Mouse (Mus musculus) erythroid progenitor cell, adult 5-6 weeks (primary cell): Measurements from ENCODE around the gene Rab5b. TPM values are rescaled to one million over a fixed set of nuclear protein-coding genes. Genes with fewer than 3 reads are reported as not detected.

Experiments
- ATAC-seq: replicated peaks from 2 replicates; pipeline ENCODE4 v1.8.0; 2016; ENCODE audit warnings: moderate number of reproducible peaks, mild to moderate bottlenecking, moderate TSS enrichment, inconsistent platforms; ENCODE audit not compliant: poor library complexity, low FRiP score, severe bottlenecking
- total RNA-seq, 2 experiments: library from RNA; stranded (forward) in 1 of 2; stranded (reverse) in 1 of 2; fragments of 150-400 nt in 1 of 2; fragments of 186-747, 209-891 nt in 1 of 2; gene quantifications; 2 replicates each; pipeline versions ENCODE4 v1.2.3 to v1.2.4; 2015 to 2017; ENCODE audit warnings: low replicate concordance in 2 of 2

Gene Rab5b
- total RNA-seq, 2 experiments from 2014 or later = 30.6 to 46.8 TPM

GRCm38 (mm10) chr10:128702328-128703007 lies 6.4 kb upstream of the Rab5b start:
- no peak for ATAC-seq

GRCm38 (mm10) chr10:128700712-128701111 lies 4.6 kb upstream of the Rab5b start:
- ATAC-seq = no peak

GRCm38 (mm10) chr10:128699611-128700010 lies 3.5 kb upstream of the Rab5b start:
- ATAC-seq = no peak

- no peak for ATAC-seq
These were observed 2.9 kb upstream of the Rab5b start for GRCm38 (mm10) chr10:128699006-128699405.

- no peak for ATAC-seq
These were observed 1.1 kb upstream of the Rab5b start for GRCm38 (mm10) chr10:128697072-128697725.

GRCm38 (mm10) chr10:128695411-128695991 lies 563 bp downstream of the Rab5b start:
- ATAC-seq = no peak; the same call in 1 of the 2 replicates

- peak; percentile 71 for ATAC-seq
These were observed 21.5 kb downstream of the Rab5b start for GRCm38 (mm10) chr10:128674469-128675008.

- ATAC-seq = peak; percentile 77
These were observed 22.1 kb downstream of the Rab5b start, which contains the start of gene Suox for GRCm38 (mm10) chr10:128673763-128674468. Gene Suox (minus strand): TSS chr10:128674073.

GRCm38 (mm10) chr10:128671148-128671547 lies 24.9 kb downstream of the Rab5b start:
- no peak for ATAC-seq

GRCm38 (mm10) chr10:128668790-128669672 lies 27.0 kb downstream of the Rab5b start:
- peak; percentile 37; the same call in 1 of the 2 replicates for ATAC-seq

- peak; percentile 67 for ATAC-seq
These were observed 30.3 kb downstream of the Rab5b start for GRCm38 (mm10) chr10:128665806-128666205.

- ATAC-seq = peak; percentile 57
These were observed 30.8 kb downstream of the Rab5b start for GRCm38 (mm10) chr10:128665307-128665706.

- ATAC-seq = peak; percentile 80
These were observed 31.3 kb downstream of the Rab5b start for GRCm38 (mm10) chr10:128664808-128665207.

- ATAC-seq = no peak
These were observed 32.4 kb downstream of the Rab5b start for GRCm38 (mm10) chr10:128663441-128664220.

- ATAC-seq = no peak
These were observed 33.6 kb downstream of the Rab5b start for GRCm38 (mm10) chr10:128662465-128662864.

GRCm38 (mm10) chr10:128659490-128659889 lies 36.6 kb downstream of the Rab5b start:
- no peak for ATAC-seq

GRCm38 (mm10) chr10:128657844-128658243 lies 38.2 kb downstream of the Rab5b start:
- ATAC-seq = no peak

GRCm38 (mm10) chr10:128656731-128657130 lies 39.3 kb downstream of the Rab5b start:
- no peak for ATAC-seq
